Mouse (Mus musculus): ENCODE measurements around the gene Mrpl43.
A peak's percentile ranks its signal among the peaks of the same experiment; 100 is the strongest.

DNA sequence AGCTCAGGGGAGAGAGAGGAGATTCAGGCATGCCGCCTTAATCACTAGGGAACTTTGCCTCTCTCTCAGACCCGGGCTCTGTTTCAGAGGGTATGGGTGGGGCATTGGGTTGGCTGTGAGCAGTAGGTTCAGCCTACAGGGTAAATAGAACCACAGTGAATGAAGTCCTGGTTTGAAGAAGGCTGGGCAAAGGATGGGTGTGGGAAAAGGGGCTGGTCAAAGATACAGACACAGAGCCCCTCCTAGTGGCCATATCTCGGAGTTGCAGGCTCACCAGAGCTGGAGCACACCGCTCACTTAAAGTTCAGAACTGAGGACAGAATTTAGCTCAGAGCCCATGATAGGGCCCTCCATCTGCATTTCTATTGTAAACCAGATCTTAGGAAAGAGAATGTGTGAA is 25.5 kb upstream of the Mrpl43 start:
- TF ChIP-seq CTCF (conservative IDR thresholded peaks at IDR 0.05 in 1 of 2, IDR thresholded peaks at IDR 0.05 in 1 of 2; ENCODE audit: low read depth in 2 of 2, low read length in 2 of 2), result peak; percentile 83 to 95
- no peak for TF ChIP-seq JUND (conservative IDR thresholded peaks at IDR 0.05; ENCODE audit: low read depth, low read length)
- TF ChIP-seq ZC3H11A (IDR thresholded peaks at IDR 0.05; ENCODE audit: low read depth, low read length), result peak; percentile 49
- TF ChIP-seq NRF1 (IDR thresholded peaks at IDR 0.05; ENCODE audit: low read depth, low read length), result no peak
- TF ChIP-seq E2F4 (IDR thresholded peaks at IDR 0.05; ENCODE audit: insufficient replicate concordance, low read depth, low read length), result no peak
- TF ChIP-seq MAX (IDR thresholded peaks at IDR 0.05; ENCODE audit: low read length), result 0 out of 2 replicates have a peak, but pooled peaks have one; percentile 27
- no peak for TF ChIP-seq USF2 (conservative IDR thresholded peaks at IDR 0.05; ENCODE audit: low read depth, low read length)
- no peak for TF ChIP-seq POLR2A (IDR thresholded peaks at IDR 0.05; ENCODE audit: low read depth, low read length)

Measured in CH12.LX (cell line).